Comparison of ENCODE assay signal across 19 mouse cellular contexts in the genomic region with DNA sequence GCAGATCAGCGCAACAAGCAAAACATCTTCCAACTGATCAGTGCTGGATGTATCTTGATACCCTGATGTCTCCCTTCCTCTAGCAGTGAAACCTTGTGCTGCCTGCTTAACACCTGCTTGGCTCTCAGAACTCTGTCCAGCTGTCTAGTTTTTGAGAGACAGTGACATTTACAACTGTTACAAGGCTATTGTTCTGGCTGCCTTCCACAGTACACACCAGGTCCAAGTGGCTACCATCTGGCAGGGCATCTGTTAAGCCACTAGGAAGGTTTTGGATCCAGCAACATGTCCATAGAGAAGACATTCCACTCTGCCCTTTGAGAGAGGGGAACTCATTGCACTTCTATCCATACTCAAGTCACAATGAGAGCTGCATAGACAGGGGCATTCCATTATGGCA.
DNase-seq lines count a peak whose midpoint lies in the region; ATAC-seq and TF ChIP-seq lines count a peak whose summit lies in the region.
"Had no signal": no experiment of that assay in that cellular context is flagged by ENCODE, and none has a peak within 500 bp of the region (broad histone marks: within the 10 kb centered on the region; RNA-seq: fewer than 3 reads in every experiment).

No protein-coding gene starts in this region.

- no peak for ATAC-seq in cerebellum, adult (ENCODE audit: insufficient number of reproducible peaks, low FRiP score, low TSS enrichment)
- ATAC-seq in hindbrain, embryonic 16.5 days = peak; percentile 76; the same call in 1 of the 2 replicates
- ATAC-seq in hindbrain, embryonic 13.5 days (ENCODE audit: low FRiP score) = no peak
- ATAC-seq: forebrain, embryonic 14.5 days; intestine, embryonic 16.5 days had no signal

- peaks cover 4% of the 10 kb centered on the region; the same call in 1 of the 2 replicates for H3K4me1 ChIP-seq in cerebellum, adult 2 months (ENCODE audit: control insufficient read depth, insufficient read depth, low read length)
- no peaks in the 10 kb centered on the region for H3K4me1 ChIP-seq in hindbrain, embryonic 16.5 days (ENCODE audit: control insufficient read depth, insufficient read depth, low read depth, low read length)
- H3K4me1 ChIP-seq in hindbrain, embryonic 13.5 days (replicated peaks) = no peaks in the 10 kb centered on the region
- H3K4me1 ChIP-seq: heart, embryonic 13.5 days; hindbrain, embryonic 12.5 days; limb, embryonic 15.5 days had no signal

- WGBS in cerebellum, adult 2 months = 56% methylated on average over 1 of the region's 1 CpGs
- 96% methylated on average over 1 of the region's 1 CpGs for WGBS in hindbrain, embryonic 16.5 days
- WGBS in hindbrain, embryonic 13.5 days = 100% methylated on average over 1 of the region's 1 CpGs

- TF ChIP-seq POLR2A in cerebellum, adult 2 months (IDR thresholded peaks at IDR 0.05; ENCODE audit: borderline replicate concordance, insufficient read depth, low read length) = no peak

- peak; percentile 7 to 8 for DNase-seq in cerebellum, adult 2 months
- peak; percentile 5 for DNase-seq in adipocyte (ENCODE audit: low spot score)
- peak; percentile 8 for DNase-seq in adrenal gland, postnatal 36 days
- no peak for DNase-seq in gastrocnemius, adult 18-20 months (ENCODE audit: low spot score)
- no peak for DNase-seq in kidney, adult 11 months
- DNase-seq: gastrocnemius, postnatal 14 days; heart, adult 18-20 months; heart, postnatal 14 days; kidney, postnatal 36 days; lung, postnatal 4 days; midbrain, embryonic 14.5 days had no signal

- no peaks in the 10 kb centered on the region for H3K27me3 ChIP-seq in cerebellum, adult 2 months (ENCODE audit: control insufficient read depth, insufficient read depth, low read length)
- no peaks in the 10 kb centered on the region for H3K27me3 ChIP-seq in hindbrain, embryonic 16.5 days (replicated peaks; ENCODE audit: control insufficient read depth, insufficient read depth, low read length)
- no peaks in the 10 kb centered on the region for H3K27me3 ChIP-seq in hindbrain, embryonic 13.5 days
- H3K27me3 ChIP-seq: heart, embryonic 13.5 days; hindbrain, embryonic 12.5 days; limb, embryonic 15.5 days had no signal

- no peak overlapping the region for H3K4me2 ChIP-seq in hindbrain, embryonic 16.5 days (ENCODE audit: low read length)
- no peak overlapping the region for H3K4me2 ChIP-seq in hindbrain, embryonic 13.5 days
- H3K4me2 ChIP-seq: heart, embryonic 13.5 days; hindbrain, embryonic 12.5 days; limb, embryonic 15.5 days had no signal

- H3K9ac ChIP-seq in hindbrain, embryonic 16.5 days (ENCODE audit: low read depth, low read length) = no peak overlapping the region
- H3K9ac ChIP-seq in hindbrain, embryonic 13.5 days = no peak overlapping the region
- H3K9ac ChIP-seq: heart, embryonic 13.5 days; hindbrain, embryonic 12.5 days; limb, embryonic 15.5 days had no signal

- no peaks in the 10 kb centered on the region for H3K9me3 ChIP-seq in hindbrain, embryonic 16.5 days (ENCODE audit: control insufficient read depth, low read length)
- no peaks in the 10 kb centered on the region for H3K9me3 ChIP-seq in hindbrain, embryonic 13.5 days
- H3K9me3 ChIP-seq: heart, embryonic 13.5 days; hindbrain, embryonic 12.5 days; limb, embryonic 15.5 days had no signal

- H3K4me3 ChIP-seq in cerebellum, adult 2 months (replicated peaks; ENCODE audit: insufficient read depth, low read depth, low read length) = no peak overlapping the region
- no peak overlapping the region for H3K4me3 ChIP-seq in hindbrain, embryonic 16.5 days (ENCODE audit: low read length)
- H3K4me3 ChIP-seq in hindbrain, embryonic 13.5 days = no peak overlapping the region
- H3K4me3 ChIP-seq: heart, embryonic 13.5 days; hindbrain, embryonic 12.5 days; limb, embryonic 15.5 days had no signal

- H3K36me3 ChIP-seq in hindbrain, embryonic 16.5 days (ENCODE audit: control insufficient read depth, insufficient read depth, low read length) = no peaks in the 10 kb centered on the region
- H3K36me3 ChIP-seq in hindbrain, embryonic 13.5 days = no peaks in the 10 kb centered on the region
- H3K36me3 ChIP-seq: heart, embryonic 13.5 days; hindbrain, embryonic 12.5 days; limb, embryonic 15.5 days had no signal

- no peak overlapping the region for H3K27ac ChIP-seq in cerebellum, adult 2 months (ENCODE audit: insufficient read depth, low read length)
- no peak overlapping the region for H3K27ac ChIP-seq in hindbrain, embryonic 16.5 days (ENCODE audit: low read depth, low read length)
- H3K27ac ChIP-seq in hindbrain, embryonic 13.5 days = no peak overlapping the region
- H3K27ac ChIP-seq: heart, embryonic 13.5 days; hindbrain, embryonic 12.5 days; limb, embryonic 15.5 days had no signal

- no peak for TF ChIP-seq CTCF in cerebellum, adult 2 months (IDR thresholded peaks at IDR 0.05; ENCODE audit: borderline replicate concordance, insufficient read depth, low read depth, low read length)

Comparison
In these comparisons a context has a peak if more than half of its experiments do, and no peak if none do; other contexts are left out.
1. DNase-seq: peak in cerebellum, adult 2 months (2 of 2), adipocyte (single experiment) and adrenal gland, postnatal 36 days (2 of 2); none in gastrocnemius, adult 18-20 months (single experiment) and kidney, adult 11 months (single experiment).